Mouse (Mus musculus) 3T3-L1 (cell line): Measurements from ENCODE around the gene Snrpc.

Experiments used
- DNase-seq: peaks from one replicate; pipeline ENCODE4 v3.0.0-alpha.2; 2015; ENCODE audit warnings: low read depth, low spot score

The Snrpc gene

GRCm38 (mm10) chr17:27819521-27819970, 18.4 kb upstream of the Snrpc start:
- DNase-seq = peak; percentile 64

- peak; percentile 51 for DNase-seq
These were observed 17.9 kb upstream of the Snrpc start for GRCm38 (mm10) chr17:27819971-27820567.

- DNase-seq = peak; percentile 97
These were observed 17.2 kb upstream of the Snrpc start, which contains the start of gene D17Wsu92e for GRCm38 (mm10) chr17:27820568-27821406. TSS of gene D17Wsu92e (minus strand) at chr17:27820648.

GRCm38 (mm10) chr17:27821407-27822338, 16.3 kb upstream of the Snrpc start:
- DNase-seq = peak; percentile 27

- peak; percentile 35 for DNase-seq
These were observed 14.6 kb upstream of the Snrpc start for GRCm38 (mm10) chr17:27823142-27823905.

- DNase-seq = no peak
These were observed 13.0 kb upstream of the Snrpc start for GRCm38 (mm10) chr17:27824941-27825340.

GRCm38 (mm10) chr17:27825539-27825938, 12.4 kb upstream of the Snrpc start:
- peak; percentile 43 for DNase-seq

- DNase-seq = peak; percentile 97
These were observed 11.7 kb upstream of the Snrpc start for GRCm38 (mm10) chr17:27825984-27826905.

- peak; percentile 94 for DNase-seq
These were observed 11.0 kb upstream of the Snrpc start for GRCm38 (mm10) chr17:27826908-27827383.

GRCm38 (mm10) chr17:27827511-27827910, 10.4 kb upstream of the Snrpc start:
- DNase-seq = peak; percentile 35

- DNase-seq = peak; percentile 56
These were observed 7.5 kb upstream of the Snrpc start for GRCm38 (mm10) chr17:27830411-27830810.

GRCm38 (mm10) chr17:27839469-27840252, 1.7 kb downstream of the Snrpc start:
- peak; percentile 99 for DNase-seq

- DNase-seq = peak; percentile 27
These were observed 10.4 kb downstream of the Snrpc start for GRCm38 (mm10) chr17:27848351-27848750.

- DNase-seq = no peak
These were observed 13.1 kb downstream of the Snrpc start for GRCm38 (mm10) chr17:27851076-27851475.

- DNase-seq = peak; percentile 82
These were observed 18.4 kb downstream of the Snrpc start, which contains the start of gene Uhrf1bp1 for GRCm38 (mm10) chr17:27856265-27856797. TSS of gene Uhrf1bp1 (plus strand) at chr17:27856441.

- DNase-seq = peak; percentile 77
These were observed 19.1 kb downstream of the Snrpc start for GRCm38 (mm10) chr17:27856798-27857648.

GRCm38 (mm10) chr17:27857649-27858475, 19.9 kb downstream of the Snrpc start:
- DNase-seq = peak; percentile 37
